Mouse (Mus musculus) limb, embryonic 11.5 days (tissue): ENCODE results near the gene Kcnb1. TPM values are rescaled to one million over a fixed set of nuclear protein-coding genes. Genes with fewer than 3 reads are reported as not detected.

ENCODE experiments used
- ATAC-seq: fragments of 200-750 bp; cut with Nextera tagmentation; 2 replicates; pipeline ENCODE4 v1.8.0; 2017; ENCODE audit warnings: low read depth; ENCODE audit not compliant: insufficient number of reproducible peaks, low FRiP score, low TSS enrichment
- DNase-seq: peaks from one replicate; pipeline ENCODE4 v3.0.0-alpha.2; 2015; ENCODE audit warnings: low spot score
- H3K27ac ChIP-seq: fragments of 300-500 bp; sonication (generic); replicated peaks from 2 replicates; pipeline ENCODE4 v1.5.1; 2014; ENCODE audit warnings: low read depth, mild to moderate bottlenecking, low read length
- H3K27me3 ChIP-seq: fragments of 300-500 bp; sonication (generic); 2 replicates; pipeline ENCODE4 v1.6.1; 2014; ENCODE audit warnings: mild to moderate bottlenecking, low read length, mixed read lengths; ENCODE audit not compliant: control insufficient read depth, insufficient read depth
- H3K36me3 ChIP-seq: fragments of 300-500 bp; sonication (generic); 2 replicates; pipeline ENCODE4 v1.6.1; 2014; ENCODE audit warnings: mild to moderate bottlenecking, low read length, moderate library complexity, mixed read lengths; ENCODE audit not compliant: control insufficient read depth, insufficient read depth
- H3K4me1 ChIP-seq: fragments of 300-500 bp; sonication (generic); 2 replicates; pipeline ENCODE4 v1.6.1; 2014; ENCODE audit warnings: low read length, mixed read lengths; ENCODE audit not compliant: control insufficient read depth, insufficient read depth
- H3K4me2 ChIP-seq: fragments of 300-500 bp; sonication (generic); 2 replicates; pipeline ENCODE4 v1.6.1; 2014; ENCODE audit warnings: low read depth, mild to moderate bottlenecking, moderate library complexity; ENCODE audit not compliant: severe bottlenecking
- H3K4me3 ChIP-seq: fragments of 300-500 bp; sonication (generic); 2 replicates; pipeline ENCODE4 v1.5.1; 2014; ENCODE audit warnings: low read depth, low read length
- H3K9ac ChIP-seq: fragments of 300-500 bp; sonication (generic); 2 replicates; pipeline ENCODE4 v1.6.1; 2014; ENCODE audit warnings: mild to moderate bottlenecking, low read length
- H3K9me3 ChIP-seq: fragments of 300-500 bp; sonication (generic); 2 replicates; pipeline ENCODE4 v1.6.1; 2016; ENCODE audit warnings: low read length; ENCODE audit not compliant: control insufficient read depth
- WGBS: fragments of 180-500 bp; shearing (Covaris S2); extraction: QIAGEN DNeasy Blood & Tissue Kit; methylation state at CpG from one replicate; pipeline ENCODE4 v1.1.7; 2014; 5-methylcytosine and 5-hydroxymethylcytosine counted together
- polyA plus RNA-seq: library from polyadenylated mRNA; unstranded; fragments of >200 nt; fragmentation: Nextera tagmentation; extraction: Ambion mirVana; gene quantifications from 2 replicates; pipeline ENCODE4 v1.2.1, GENCODE M21; 2014

Kcnb1 gene
- polyA plus RNA-seq, 1 experiment from 2014 or later = 0.29 TPM

DNA sequence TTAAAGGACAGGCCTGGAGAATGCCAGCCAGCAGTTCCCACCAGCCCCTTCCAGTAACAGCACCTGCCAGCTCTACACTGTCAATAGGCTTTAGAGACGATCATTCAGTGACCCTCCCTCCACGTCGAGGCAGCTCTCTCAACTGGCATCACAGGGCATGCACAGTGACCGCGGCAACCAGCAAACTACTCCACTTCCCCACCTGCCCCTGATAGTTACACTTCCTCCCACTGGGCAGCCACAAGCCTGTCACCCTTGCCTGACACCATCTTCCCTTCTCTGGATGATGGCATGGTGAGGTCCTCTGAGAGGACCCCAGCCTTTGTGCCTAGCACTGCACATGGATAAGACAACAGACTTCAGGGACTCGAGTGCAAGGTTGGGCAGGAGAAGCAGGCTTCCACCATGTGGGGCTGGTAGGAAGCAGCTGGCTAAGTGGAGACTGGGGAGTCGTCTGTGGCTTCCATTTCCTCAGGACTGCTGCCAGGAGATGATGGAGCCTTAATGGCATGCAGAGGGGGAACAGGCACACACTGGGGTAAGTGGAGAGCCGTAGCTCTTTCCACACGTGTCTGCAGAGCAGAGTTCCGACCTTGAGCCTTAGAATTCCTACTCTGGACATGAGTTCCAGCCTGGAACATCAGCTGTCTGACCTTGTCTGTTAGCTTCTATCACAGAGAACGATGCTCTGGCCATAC lies 22.3 kb downstream of the Kcnb1 start:
- DNase-seq = no peak
- Histone ChIP-seq H3K27ac (no peak overlapping the region), H3K4me3 (no peak overlapping the region), H3K4me2 (no peak overlapping the region), H3K36me3 (no peaks in the 10 kb centered on the region), H3K27me3 (no peaks in the 10 kb centered on the region), H3K9me3 (no peaks in the 10 kb centered on the region), H3K4me1 (0 out of 2 replicates have a peak, but pooled peaks cover 8% of the 10 kb centered on the region), H3K9ac (no peak overlapping the region)
- no peak for ATAC-seq
- 65% methylated on average over 11 of the region's 11 CpGs for WGBS

DNA sequence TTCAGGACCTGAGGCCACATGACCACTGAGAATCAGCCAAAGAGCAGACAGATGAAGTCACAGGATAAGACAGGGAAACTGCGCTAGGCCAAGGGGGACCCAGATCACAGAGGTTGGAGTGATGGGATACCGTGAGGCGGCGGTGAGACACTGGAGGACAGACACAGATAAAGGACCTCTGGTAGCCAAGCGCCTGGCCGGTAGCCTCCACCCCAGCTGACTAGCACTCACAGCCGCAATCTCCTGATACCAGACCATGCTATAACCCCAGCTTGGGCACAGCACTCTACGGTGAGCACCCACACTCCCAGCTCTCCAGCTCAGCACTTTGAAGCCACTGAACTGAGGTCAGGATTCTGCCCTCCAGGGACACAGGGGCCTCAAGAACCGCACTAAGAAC lies 26.4 kb downstream of the Kcnb1 start:
- H3K27ac ChIP-seq = no peak overlapping the region
- DNase-seq (no peak), ATAC-seq (no peak)
- H3K36me3 ChIP-seq = no peaks in the 10 kb centered on the region
- 0 out of 2 replicates have a peak, but pooled peaks cover 8% of the 10 kb centered on the region for H3K4me1 ChIP-seq
- H3K4me2 ChIP-seq = no peak overlapping the region
- no peaks in the 10 kb centered on the region for H3K27me3 ChIP-seq
- WGBS = 88% methylated on average over 9 of the region's 9 CpGs
- no peaks in the 10 kb centered on the region for H3K9me3 ChIP-seq
- no peak overlapping the region for H3K4me3 ChIP-seq
- no peak overlapping the region for H3K9ac ChIP-seq

DNA sequence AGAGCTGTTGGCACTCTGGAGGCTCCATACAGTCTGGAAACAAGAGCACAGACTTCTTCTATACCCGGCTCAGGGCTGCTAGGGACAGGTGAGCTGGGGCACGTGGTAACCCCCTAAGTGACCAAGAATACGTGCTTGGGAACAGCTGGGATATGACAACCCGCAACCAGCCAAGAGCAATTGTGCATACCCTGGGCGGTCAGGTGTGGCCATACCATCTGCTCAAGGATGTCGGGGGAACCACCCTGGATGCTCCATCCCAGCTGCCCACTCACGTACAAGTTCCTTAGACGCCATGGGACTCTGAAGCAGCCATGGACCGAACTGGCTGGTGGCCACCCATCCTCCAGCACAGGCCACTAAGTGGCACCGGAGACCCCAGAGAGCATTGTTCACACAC lies 26.8 kb downstream of the Kcnb1 start:
- DNase-seq (no peak), ATAC-seq (no peak)
- Histone ChIP-seq H3K36me3 (no peaks in the 10 kb centered on the region), H3K4me2 (no peak overlapping the region), H3K4me3 (no peak overlapping the region), H3K4me1 (0 out of 2 replicates have a peak, but pooled peaks cover 5% of the 10 kb centered on the region), H3K27ac (no peak overlapping the region), H3K9ac (no peak overlapping the region), H3K9me3 (no peaks in the 10 kb centered on the region), H3K27me3 (no peaks in the 10 kb centered on the region)
- WGBS = 88% methylated on average over 10 of the region's 10 CpGs

DNA sequence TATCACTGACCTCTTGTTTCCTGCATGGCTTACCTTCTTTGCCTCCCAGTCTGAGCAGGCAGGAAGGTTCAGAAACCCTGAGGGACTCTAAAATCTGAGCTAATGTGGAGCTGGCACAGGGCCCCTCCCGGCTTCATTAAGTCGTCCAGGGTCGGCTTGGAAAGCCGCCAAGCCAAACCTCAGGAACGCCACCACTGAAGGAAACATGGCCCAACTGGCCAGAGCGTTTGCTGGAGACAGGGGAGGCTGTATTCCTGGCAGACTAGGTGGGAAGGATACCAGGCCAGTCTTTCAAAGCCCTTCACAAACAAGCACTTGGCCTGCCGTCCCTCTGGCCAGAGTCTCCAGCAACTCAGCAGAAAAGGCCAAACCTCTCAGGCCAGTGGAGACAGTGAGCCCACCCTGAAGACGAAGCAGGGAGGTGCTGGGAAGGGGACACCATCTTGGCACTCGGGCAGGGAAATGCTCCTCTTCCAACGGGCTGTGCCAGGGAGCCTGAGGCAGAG lies 27.4 kb downstream of the Kcnb1 start:
- ATAC-seq (no peak), DNase-seq (no peak)
- H3K9ac ChIP-seq = no peak overlapping the region
- no peak overlapping the region for H3K4me3 ChIP-seq
- H3K9me3 ChIP-seq = no peaks in the 10 kb centered on the region
- H3K27me3 ChIP-seq = no peaks in the 10 kb centered on the region
- WGBS = 87% methylated on average over 10 of the region's 10 CpGs
- no peak overlapping the region for H3K27ac ChIP-seq
- 0 out of 2 replicates have a peak, but pooled peaks cover 2% of the 10 kb centered on the region for H3K4me1 ChIP-seq
- no peak overlapping the region for H3K4me2 ChIP-seq
- H3K36me3 ChIP-seq = no peaks in the 10 kb centered on the region

DNA sequence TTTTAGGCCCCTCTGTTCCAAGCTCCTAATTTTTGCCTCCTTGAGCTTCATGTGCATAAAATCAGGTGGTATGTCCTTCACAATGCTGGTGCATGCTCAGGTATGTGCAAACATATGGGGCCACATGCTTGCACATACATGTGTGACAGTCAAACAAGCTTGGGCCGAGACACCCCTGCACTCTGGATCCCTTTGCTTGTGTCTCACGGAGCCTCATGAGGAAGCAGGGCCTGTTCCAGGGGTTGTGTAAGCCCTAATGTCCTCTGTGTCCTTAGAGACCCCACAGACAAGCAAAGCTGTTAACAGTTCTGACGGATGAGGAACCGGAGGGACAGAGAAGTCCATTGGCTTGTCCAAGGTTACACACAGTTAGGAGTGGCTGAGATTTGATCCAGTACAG lies 30.2 kb downstream of the Kcnb1 start:
- Histone ChIP-seq H3K4me1 (no peaks in the 10 kb centered on the region), H3K4me2 (no peak overlapping the region), H3K27ac (no peak overlapping the region), H3K27me3 (no peaks in the 10 kb centered on the region), H3K4me3 (no peak overlapping the region), H3K9me3 (no peaks in the 10 kb centered on the region), H3K36me3 (no peaks in the 10 kb centered on the region), H3K9ac (no peak overlapping the region)
- WGBS = 92% methylated on average over 4 of the region's 4 CpGs
- ATAC-seq (no peak), DNase-seq (no peak)

DNA sequence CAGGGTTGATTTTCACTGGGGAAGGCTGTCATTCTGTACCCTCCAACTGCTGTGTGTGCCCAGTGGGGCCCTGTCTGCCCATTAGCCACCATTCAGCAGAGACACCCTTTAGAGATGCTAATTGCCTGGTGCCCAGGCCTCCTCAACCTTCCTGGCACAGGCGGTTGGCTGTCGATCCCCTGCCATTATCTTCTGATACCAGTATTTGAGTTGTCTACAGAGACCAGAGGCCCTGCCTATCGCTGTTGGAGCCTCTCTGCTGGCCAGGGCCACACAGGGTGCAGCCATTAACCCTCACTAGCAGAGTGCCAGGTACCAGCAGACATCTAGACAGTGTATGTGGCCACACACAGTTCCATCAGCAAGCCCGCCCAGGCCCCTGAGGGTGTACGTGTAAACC lies 31.2 kb downstream of the Kcnb1 start:
- no peaks in the 10 kb centered on the region for H3K36me3 ChIP-seq
- H3K27me3 ChIP-seq = no peaks in the 10 kb centered on the region
- H3K9me3 ChIP-seq = no peaks in the 10 kb centered on the region
- DNase-seq (no peak), ATAC-seq (no peak)
- H3K27ac ChIP-seq = no peak overlapping the region
- H3K9ac ChIP-seq = no peak overlapping the region
- H3K4me3 ChIP-seq = no peak overlapping the region
- WGBS = 86% methylated on average over 5 of the region's 5 CpGs
- no peaks in the 10 kb centered on the region for H3K4me1 ChIP-seq
- no peak overlapping the region for H3K4me2 ChIP-seq

DNA sequence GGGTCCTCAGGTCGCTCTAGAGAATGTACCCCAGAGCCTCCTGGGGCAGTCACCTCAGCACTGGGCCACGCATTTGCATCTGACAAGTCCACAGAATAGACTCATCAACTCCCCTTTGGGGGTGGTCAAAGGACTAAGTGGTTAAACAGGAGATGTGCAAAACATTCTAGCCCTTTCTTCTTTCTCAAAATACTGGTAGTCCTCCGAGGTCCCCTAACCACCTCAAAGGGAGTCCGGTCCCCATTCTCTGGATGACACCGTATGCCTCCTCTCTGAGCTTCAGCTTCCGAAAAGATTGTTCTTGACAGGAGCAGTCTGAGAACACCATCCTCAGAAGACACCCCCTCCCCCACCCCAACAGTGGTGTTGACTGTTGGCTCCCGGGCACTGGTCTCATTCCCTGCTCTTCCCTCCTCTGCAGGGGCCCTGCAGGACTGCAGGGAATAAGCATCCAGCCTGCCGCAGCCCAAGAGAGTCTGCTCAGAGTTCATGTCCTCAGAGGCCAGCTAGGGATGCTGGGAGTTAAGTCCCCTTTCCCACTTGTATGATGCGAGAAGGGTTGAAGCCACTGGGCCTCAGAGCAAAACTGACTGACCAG lies 33.7 kb downstream of the Kcnb1 start:
- ATAC-seq (no peak), DNase-seq (no peak)
- H3K27me3 ChIP-seq = no peaks in the 10 kb centered on the region
- 43% methylated on average over 9 of the region's 9 CpGs for WGBS
- no peaks in the 10 kb centered on the region for H3K36me3 ChIP-seq
- no peak overlapping the region for H3K27ac ChIP-seq
- no peak overlapping the region for H3K4me3 ChIP-seq
- no peak overlapping the region for H3K9ac ChIP-seq
- no peak overlapping the region for H3K4me2 ChIP-seq
- H3K4me1 ChIP-seq = no peaks in the 10 kb centered on the region
- no peaks in the 10 kb centered on the region for H3K9me3 ChIP-seq

DNA sequence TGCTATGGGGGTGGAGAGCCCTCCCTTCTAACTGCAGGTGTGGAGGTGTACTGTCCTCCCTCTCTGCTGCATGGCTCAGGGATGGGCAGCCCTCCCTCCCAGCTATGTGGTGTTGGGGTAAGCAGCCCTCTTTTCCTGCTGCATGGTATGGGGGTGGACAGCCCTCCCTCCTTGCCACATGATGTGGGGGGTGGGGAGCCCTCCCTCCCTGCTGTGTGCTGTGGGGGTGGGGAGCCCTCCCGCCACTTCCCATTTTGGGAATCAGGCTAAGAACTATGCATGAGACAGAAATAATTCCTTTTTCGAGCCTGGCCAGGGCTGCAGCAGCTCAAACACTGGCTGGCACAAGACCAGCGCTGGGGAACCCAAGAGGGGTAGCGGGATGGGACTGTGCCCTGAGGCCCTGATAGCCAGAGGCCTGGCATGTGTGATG lies 34.4 kb downstream of the Kcnb1 start:
- no peak overlapping the region for H3K4me3 ChIP-seq
- 56% methylated on average over 4 of the region's 4 CpGs for WGBS
- H3K9me3 ChIP-seq = no peaks in the 10 kb centered on the region
- no peak overlapping the region for H3K27ac ChIP-seq
- no peaks in the 10 kb centered on the region for H3K27me3 ChIP-seq
- no peak for ATAC-seq
- no peak for DNase-seq
- no peak overlapping the region for H3K9ac ChIP-seq
- H3K4me1 ChIP-seq = no peaks in the 10 kb centered on the region
- no peaks in the 10 kb centered on the region for H3K36me3 ChIP-seq
- H3K4me2 ChIP-seq = no peak overlapping the region
